Mouse (Mus musculus): ENCODE results near the gene Mapkapk2. TPM values are rescaled to one million over a fixed set of nuclear protein-coding genes. Genes with fewer than 3 reads are reported as not detected.

Gene Mapkapk2
- polyA plus RNA-seq, 1 experiment from 2014 or later: 60.3 TPM

DNA sequence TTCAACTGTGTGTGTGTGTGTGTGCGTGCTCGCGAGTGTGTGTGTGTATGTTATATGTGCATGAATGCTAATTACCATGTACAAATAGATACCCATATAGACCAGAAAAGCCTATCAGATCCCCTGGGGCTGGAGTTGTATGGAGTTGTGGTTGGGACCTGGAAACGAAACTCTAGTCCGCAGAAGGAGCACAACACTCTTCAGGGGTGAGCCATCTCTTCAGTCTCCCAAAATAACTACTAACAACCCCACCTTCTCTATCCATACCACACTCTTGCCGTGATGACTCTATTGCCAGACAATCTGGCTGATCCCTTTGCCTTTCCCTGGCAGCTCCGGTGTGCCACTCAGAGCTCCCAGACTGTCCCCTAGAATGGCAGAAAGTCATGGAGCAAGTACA lies 81.7 kb downstream of the Mapkapk2 start:
- H3K9me3 ChIP-seq: no peaks in the 10 kb centered on the region
- 86% methylated on average over 7 of the region's 7 CpGs for WGBS
- no peak overlapping the region for H3K4me3 ChIP-seq
- H3K36me3 ChIP-seq: no peaks in the 10 kb centered on the region
- no peak for DNase-seq (ENCODE audit: low spot score)
- H3K27ac ChIP-seq: no peak overlapping the region
- H3K4me1 ChIP-seq: peaks cover 7% of the 10 kb centered on the region; the same call in 1 of the 2 replicates
- H3K27me3 ChIP-seq (ENCODE audit: insufficient read depth, poor library complexity, severe bottlenecking): peaks cover 14% of the 10 kb centered on the region

DNA sequence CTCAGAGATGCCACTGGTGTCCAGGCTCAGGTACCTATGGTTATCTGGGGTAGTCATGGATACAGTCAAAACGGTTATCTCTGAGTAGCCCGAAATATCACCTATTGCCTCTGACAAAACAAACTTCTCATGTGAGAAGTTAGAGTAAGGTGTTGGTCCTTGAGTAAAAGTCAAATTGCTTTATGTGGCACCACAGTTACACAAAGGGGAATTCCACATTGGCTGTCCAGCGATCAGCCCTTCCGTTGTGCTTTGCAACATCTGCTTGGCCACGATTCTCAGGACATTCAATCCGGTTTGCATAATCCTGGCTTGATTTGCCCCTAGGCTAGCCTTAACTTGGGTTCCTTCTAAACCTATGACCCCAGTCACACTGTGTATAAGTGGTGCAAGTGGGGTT lies 82.3 kb downstream of the Mapkapk2 start:
- peaks cover 11% of the 10 kb centered on the region; the same call in 1 of the 2 replicates for H3K27me3 ChIP-seq (ENCODE audit: insufficient read depth, poor library complexity, severe bottlenecking)
- H3K4me1 ChIP-seq: peaks cover 11% of the 10 kb centered on the region
- H3K27ac ChIP-seq: no peak overlapping the region
- H3K9me3 ChIP-seq: no peaks in the 10 kb centered on the region
- H3K36me3 ChIP-seq: no peaks in the 10 kb centered on the region
- no peak overlapping the region for H3K4me3 ChIP-seq
- no peak for DNase-seq (ENCODE audit: low spot score)
- 77% methylated on average over 6 of the region's 6 CpGs for WGBS

DNA sequence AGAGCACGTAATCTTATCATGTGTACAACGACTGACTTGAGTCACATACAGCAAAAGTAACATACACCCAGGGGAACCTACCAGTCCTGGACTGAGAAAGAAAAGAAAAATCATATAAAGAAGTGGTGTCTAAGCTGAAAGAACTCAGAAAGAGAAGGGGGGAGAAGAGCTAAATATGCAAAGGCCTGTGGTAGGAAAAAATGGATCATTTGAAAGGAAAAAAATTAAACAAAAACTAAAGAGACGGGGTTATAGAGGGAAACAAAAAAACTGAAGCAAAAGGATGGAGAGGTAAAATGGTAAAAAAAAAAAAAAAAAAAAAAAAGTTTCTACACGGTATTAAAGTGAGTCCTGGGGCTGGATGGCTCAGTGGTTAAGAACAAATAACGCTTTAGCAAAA lies 83.7 kb downstream of the Mapkapk2 start:
- WGBS: 83% methylated on average over 5 of the region's 5 CpGs
- H3K27me3 ChIP-seq (ENCODE audit: insufficient read depth, poor library complexity, severe bottlenecking): peaks cover 2% of the 10 kb centered on the region; the same call in 1 of the 2 replicates
- H3K9me3 ChIP-seq: no peaks in the 10 kb centered on the region
- DNase-seq (ENCODE audit: low spot score): no peak
- no peak overlapping the region for H3K4me3 ChIP-seq
- H3K36me3 ChIP-seq: no peaks in the 10 kb centered on the region
- H3K4me1 ChIP-seq: peaks cover 18% of the 10 kb centered on the region
- H3K27ac ChIP-seq: no peak overlapping the region

DNA sequence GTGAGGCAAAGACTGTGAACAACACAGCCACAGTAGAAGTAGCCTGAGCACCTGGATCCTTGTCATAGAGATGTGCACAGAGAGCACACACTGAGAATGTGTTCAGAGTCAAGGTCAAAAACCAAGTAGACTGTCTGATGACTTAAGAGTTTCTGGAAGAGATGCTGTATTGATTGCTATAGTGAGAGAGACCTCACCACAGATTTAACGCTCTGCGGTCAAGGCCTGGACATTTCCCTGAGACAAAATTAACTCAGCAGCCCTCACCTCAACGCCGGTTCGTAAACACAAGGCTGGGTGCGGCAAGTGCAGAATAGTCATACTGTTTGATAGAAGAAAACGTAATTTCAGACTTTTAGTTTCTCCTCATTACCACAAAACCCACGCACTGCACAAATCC lies 85.1 kb downstream of the Mapkapk2 start:
- no peaks in the 10 kb centered on the region for H3K27me3 ChIP-seq (ENCODE audit: insufficient read depth, poor library complexity, severe bottlenecking)
- peaks cover 18% of the 10 kb centered on the region for H3K4me1 ChIP-seq
- DNase-seq (ENCODE audit: low spot score): no peak
- no peak overlapping the region for H3K27ac ChIP-seq
- WGBS: 89% methylated on average over 8 of the region's 8 CpGs
- H3K4me3 ChIP-seq: no peak overlapping the region
- no peaks in the 10 kb centered on the region for H3K9me3 ChIP-seq
- no peaks in the 10 kb centered on the region for H3K36me3 ChIP-seq

DNA sequence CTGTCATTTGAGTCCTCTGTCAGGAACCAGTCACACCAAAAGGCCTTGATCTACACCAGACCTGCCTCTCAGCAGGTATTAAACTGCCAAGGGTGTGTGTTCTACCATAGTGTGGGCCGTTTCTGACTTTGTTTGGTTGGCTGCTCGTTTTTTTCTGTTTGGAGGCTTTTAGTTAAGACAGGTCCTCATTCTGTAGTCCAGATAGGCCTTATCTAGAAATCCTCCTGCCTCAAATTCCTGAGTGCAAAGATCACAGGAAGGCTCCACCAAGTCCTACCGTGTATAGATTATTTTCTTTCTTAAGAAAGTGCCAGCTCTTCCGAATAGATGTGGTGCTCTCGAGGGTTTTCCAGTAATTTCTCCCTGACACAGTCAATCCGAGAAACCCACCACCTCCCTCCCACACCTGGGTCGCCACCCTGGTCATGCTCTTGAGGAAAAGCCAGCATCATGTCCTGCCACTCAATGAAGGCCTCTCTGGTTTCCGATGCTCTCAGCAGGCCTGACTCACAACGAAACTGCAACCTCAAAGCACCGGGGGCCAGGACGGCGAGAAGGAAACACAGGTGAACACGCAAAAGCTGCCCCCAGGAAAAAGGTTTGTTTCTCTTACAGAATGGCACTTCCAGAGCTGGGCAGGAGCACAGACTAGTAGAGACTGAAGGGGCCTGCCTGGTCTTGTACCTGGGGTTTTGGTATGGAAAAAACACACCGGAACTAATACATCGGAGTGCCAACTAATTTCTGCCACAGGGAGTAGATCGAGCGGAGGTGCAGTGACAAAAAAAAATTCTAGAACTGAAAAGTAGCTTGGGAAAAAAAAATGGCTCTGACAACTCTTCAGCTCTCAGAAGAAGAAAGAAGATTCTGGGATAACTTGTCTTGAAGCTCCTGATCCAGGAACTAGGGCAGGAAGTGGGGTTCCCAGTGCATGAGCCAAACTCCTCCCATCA lies 87.1 kb downstream of the Mapkapk2 start:
- no peaks in the 10 kb centered on the region for H3K27me3 ChIP-seq (ENCODE audit: insufficient read depth, poor library complexity, severe bottlenecking)
- 0 out of 2 replicates have a peak overlapping the region, but pooled peaks have one; percentile 64 for H3K27ac ChIP-seq
- no peak overlapping the region for H3K4me3 ChIP-seq
- WGBS: 53% methylated on average over 17 of the region's 17 CpGs
- peaks cover 18% of the 10 kb centered on the region for H3K4me1 ChIP-seq
- H3K9me3 ChIP-seq: no peaks in the 10 kb centered on the region
- no peak for DNase-seq (ENCODE audit: low spot score)
- no peaks in the 10 kb centered on the region for H3K36me3 ChIP-seq

DNA sequence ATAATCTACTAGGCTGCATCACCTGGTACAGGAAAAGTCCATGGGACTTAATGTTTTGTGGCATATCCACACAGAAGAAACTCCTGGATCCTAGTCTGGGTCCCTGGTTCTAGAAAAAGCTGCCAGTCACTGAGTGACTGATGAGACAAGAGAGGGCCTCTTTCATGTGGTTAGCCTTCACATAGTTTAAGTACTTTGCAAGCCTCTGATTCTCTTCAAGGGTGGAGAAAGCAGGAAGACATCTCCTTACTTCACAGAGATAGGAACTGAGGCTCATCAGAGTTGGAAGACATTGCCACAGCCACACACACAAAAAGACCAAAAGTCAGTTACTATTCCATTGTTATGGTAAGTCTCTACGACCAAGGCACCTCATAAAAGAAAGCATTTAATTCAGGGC lies 91.6 kb downstream of the Mapkapk2 start:
- Histone ChIP-seq H3K27me3 (ENCODE audit: insufficient read depth, poor library complexity, severe bottlenecking) (no peaks in the 10 kb centered on the region), H3K4me3 (no peak overlapping the region), H3K4me1 (peaks cover 20% of the 10 kb centered on the region), H3K27ac (no peak overlapping the region), H3K36me3 (no peaks in the 10 kb centered on the region), H3K9me3 (no peaks in the 10 kb centered on the region)
- WGBS: 69% methylated on average over 1 of the region's 1 CpGs
- no peak for DNase-seq (ENCODE audit: low spot score)

Other genes starting within 250 kb of the Mapkapk2 start
- 2.7 and 2.8 TPM in 2 replicates for gene Fcmr, start 232.2 kb downstream of the Mapkapk2 start, polyA plus RNA-seq (2016; fragmentation: Nextera tagmentation; extraction: Ambion mirVana)
- not detected in 2 replicates for gene Il24, start 210.4 kb downstream of the Mapkapk2 start, polyA plus RNA-seq (2016; fragmentation: Nextera tagmentation; extraction: Ambion mirVana)
- not detected in 2 replicates for gene Il20, start 186.4 kb downstream of the Mapkapk2 start, polyA plus RNA-seq (2016; fragmentation: Nextera tagmentation; extraction: Ambion mirVana)
- 0.13 and 0.22 TPM in 2 replicates for gene Il19, start 157.7 kb downstream of the Mapkapk2 start, polyA plus RNA-seq (2016; fragmentation: Nextera tagmentation; extraction: Ambion mirVana)
- gene Il10, start 78.0 kb downstream of the Mapkapk2 start, polyA plus RNA-seq (2016; fragmentation: Nextera tagmentation; extraction: Ambion mirVana): not detected in 2 replicates
- 3.1 and 3.9 TPM in 2 replicates for gene Dyrk3, start 40.5 kb upstream of the Mapkapk2 start, polyA plus RNA-seq (2016; fragmentation: Nextera tagmentation; extraction: Ambion mirVana)
- gene Eif2d, start 55.4 kb upstream of the Mapkapk2 start, polyA plus RNA-seq (2016; fragmentation: Nextera tagmentation; extraction: Ambion mirVana): 54.8 and 62.9 TPM in 2 replicates
- 44.4 and 64.0 TPM in 2 replicates for gene Rassf5, start 147.4 kb upstream of the Mapkapk2 start, polyA plus RNA-seq (2016; fragmentation: Nextera tagmentation; extraction: Ambion mirVana)
- gene Ikbke, start 181.8 kb upstream of the Mapkapk2 start, polyA plus RNA-seq (2016; fragmentation: Nextera tagmentation; extraction: Ambion mirVana): 1.8 and 2.3 TPM in 2 replicates